ENCODE assay signal across 26 mouse cellular contexts in genomic region chr19:40246646-40247267, GRCm38 (mm10). TPM values are rescaled to one million over a fixed set of nuclear protein-coding genes. Genes with fewer than 3 reads are reported as not detected.
A peak's percentile ranks its signal among the peaks of the same experiment; 100 is the strongest.
DNase-seq lines count a peak whose midpoint lies in the region; ATAC-seq and TF ChIP-seq lines count a peak whose summit lies in the region.
"Had no signal": no experiment of that assay in that cellular context is flagged by ENCODE, and none has a peak within 500 bp of the region (broad histone marks: within the 10 kb centered on the region; RNA-seq: fewer than 3 reads in every experiment).

No protein-coding gene starts in this region.

- peaks cover 22% of the 10 kb centered on the region for H3K36me3 ChIP-seq in heart, adult 2 months (ENCODE audit: control insufficient read depth, insufficient read depth, low read length)
- H3K36me3 ChIP-seq in hindbrain, embryonic 10.5 days: peaks cover 9% of the 10 kb centered on the region; the same call in 1 of the 2 replicates
- no peaks in the 10 kb centered on the region for H3K36me3 ChIP-seq in hindbrain, postnatal 0 days (ENCODE audit: insufficient read depth, low read length)
- H3K36me3 ChIP-seq in intestine, embryonic 14.5 days (ENCODE audit: control insufficient read depth, insufficient read depth, low read length): peaks cover 7% of the 10 kb centered on the region; the same call in 1 of the 2 replicates
- peaks cover 48% of the 10 kb centered on the region for H3K36me3 ChIP-seq in small intestine, adult 2 months (ENCODE audit: control insufficient read depth, insufficient read depth, low read length)
- H3K36me3 ChIP-seq: hindbrain, embryonic 15.5 days; limb, embryonic 15.5 days had no signal

- WGBS in heart, adult 2 months: 73% methylated on average over 7 of the region's 7 CpGs
- 80% methylated on average over 7 of the region's 7 CpGs for WGBS in hindbrain, embryonic 10.5 days
- 86% methylated on average over 7 of the region's 7 CpGs for WGBS in hindbrain, postnatal 0 days
- 87% methylated on average over 7 of the region's 7 CpGs for WGBS in intestine, embryonic 14.5 days
- 60% methylated on average over 7 of the region's 7 CpGs for WGBS in small intestine, adult 2 months

- H3K4me2 ChIP-seq in hindbrain, postnatal 0 days (ENCODE audit: low read depth, low read length): no peak overlapping the region
- H3K4me2 ChIP-seq in intestine, embryonic 14.5 days (ENCODE audit: low read length): no peak overlapping the region
- H3K4me2 ChIP-seq: hindbrain, embryonic 15.5 days; limb, embryonic 15.5 days had no signal

- TF ChIP-seq CTCF in heart, adult 2 months (IDR thresholded peaks at IDR 0.05): no peak
- no peak for TF ChIP-seq CTCF in hindbrain, postnatal 0 days (IDR thresholded peaks at IDR 0.05; ENCODE audit: low read depth)
- TF ChIP-seq CTCF in small intestine, adult 2 months (IDR thresholded peaks at IDR 0.05; ENCODE audit: extremely low read depth, insufficient read length, insufficient replicate concordance, low read depth, low read length): no peak

- no peak for ATAC-seq in hindbrain, postnatal 0 days
- ATAC-seq in intestine, embryonic 14.5 days (replicated peaks; ENCODE audit: low FRiP score, low TSS enrichment, low read depth): peak; percentile 70
- ATAC-seq: forebrain, embryonic 16.5 days had no signal

- no peak for DNase-seq in heart, adult 2 months
- DNase-seq in heart, postnatal 36 days: no peak
- DNase-seq in hindbrain, embryonic 10.5 days (ENCODE audit: low spot score): no peak
- DNase-seq in hindbrain, postnatal 0 days (ENCODE audit: low spot score): no peak
- DNase-seq in intestine, embryonic 14.5 days (ENCODE audit: low spot score): no peak
- no peak for DNase-seq in urinary bladder, adult 18-20 months (ENCODE audit: low spot score in 2 of 2)
- no peak for DNase-seq in gastrocnemius, postnatal 25 days
- DNase-seq: adrenal gland, postnatal 36 days; B cell, adult 2 months; cerebellum, adult 18-20 months; kidney, adult 2 months; kidney, postnatal 10 days; layer of hippocampus, postnatal 36 days; lung, postnatal 10 days; right cerebral cortex, postnatal 25 days; thymus, postnatal 14 days had no signal

- no peak for TF ChIP-seq POLR2A in heart, adult 2 months (IDR thresholded peaks at IDR 0.05; ENCODE audit: insufficient read depth, low read depth, low read length)
- no peak for TF ChIP-seq POLR2A in small intestine, adult 2 months (IDR thresholded peaks at IDR 0.05; ENCODE audit: low read depth, low read length)

- no peak overlapping the region for H3K9ac ChIP-seq in heart, adult 2 months (ENCODE audit: low read depth, low read length)
- no peak overlapping the region for H3K9ac ChIP-seq in hindbrain, postnatal 0 days (replicated peaks; ENCODE audit: low read length)
- H3K9ac ChIP-seq in intestine, embryonic 14.5 days (ENCODE audit: low read length): no peak overlapping the region
- H3K9ac ChIP-seq: hindbrain, embryonic 15.5 days; limb, embryonic 15.5 days had no signal

- intact Hi-C loops in heart, adult 2 months (cut with DNase I): no loop called here
- intact Hi-C loops in heart, postnatal 36 days (cut with DNase I): loop anchor here (5.0 kb wide), 1 partner anchor 86 kb away; no protein-coding TSS in a partner anchor

- peak overlapping the region; percentile 8; the same call in 1 of the 2 replicates for H3K27ac ChIP-seq in heart, adult 2 months
- peak overlapping the region; percentile 29; the same call in 1 of the 2 replicates for H3K27ac ChIP-seq in hindbrain, embryonic 10.5 days
- H3K27ac ChIP-seq in hindbrain, postnatal 0 days: no peak overlapping the region
- 0 out of 2 replicates have a peak overlapping the region, but pooled peaks have one; percentile 27 for H3K27ac ChIP-seq in intestine, embryonic 14.5 days (ENCODE audit: low read depth)
- peak overlapping the region; percentile 76 for H3K27ac ChIP-seq in small intestine, adult 2 months (ENCODE audit: insufficient read depth, low read depth, low read length)
- H3K27ac ChIP-seq: hindbrain, embryonic 15.5 days; layer of hippocampus, adult 2 months; limb, embryonic 15.5 days had no signal

- H3K79me2 ChIP-seq in heart, adult 2 months (replicated peaks; ENCODE audit: control insufficient read depth, insufficient read depth, low read length): no peaks in the 10 kb centered on the region

- H3K27me3 ChIP-seq in heart, adult 2 months (ENCODE audit: control insufficient read depth, insufficient read depth, low read length): no peaks in the 10 kb centered on the region
- no peaks in the 10 kb centered on the region for H3K27me3 ChIP-seq in hindbrain, embryonic 10.5 days (ENCODE audit: insufficient read depth, poor library complexity, severe bottlenecking)
- H3K27me3 ChIP-seq in hindbrain, postnatal 0 days (ENCODE audit: insufficient read depth, low read length): no peaks in the 10 kb centered on the region
- H3K27me3 ChIP-seq in intestine, embryonic 14.5 days (replicated peaks; ENCODE audit: control insufficient read depth, insufficient read depth, low read length): no peaks in the 10 kb centered on the region
- H3K27me3 ChIP-seq in small intestine, adult 2 months (ENCODE audit: control insufficient read depth, insufficient read depth, low read length): no peaks in the 10 kb centered on the region
- H3K27me3 ChIP-seq: hindbrain, embryonic 15.5 days; limb, embryonic 15.5 days had no signal

- no peaks in the 10 kb centered on the region for H3K9me3 ChIP-seq in hindbrain, embryonic 10.5 days
- H3K9me3 ChIP-seq in hindbrain, postnatal 0 days (ENCODE audit: low read length): no peaks in the 10 kb centered on the region
- no peaks in the 10 kb centered on the region for H3K9me3 ChIP-seq in intestine, embryonic 14.5 days (ENCODE audit: control insufficient read depth, low read length)
- H3K9me3 ChIP-seq: hindbrain, embryonic 15.5 days; limb, embryonic 15.5 days had no signal

- TF ChIP-seq EP300 in heart, adult 2 months (IDR thresholded peaks at IDR 0.05; ENCODE audit: insufficient read depth, low read depth, low read length): no peak

- no peak overlapping the region for H3K4me3 ChIP-seq in heart, adult 2 months
- no peak overlapping the region for H3K4me3 ChIP-seq in hindbrain, embryonic 10.5 days
- H3K4me3 ChIP-seq in hindbrain, postnatal 0 days (ENCODE audit: low read length): no peak overlapping the region
- no peak overlapping the region for H3K4me3 ChIP-seq in intestine, embryonic 14.5 days (ENCODE audit: low read depth, low read length)
- H3K4me3 ChIP-seq in small intestine, adult 2 months (ENCODE audit: low read depth, low read length): no peak overlapping the region
- H3K4me3 ChIP-seq: hindbrain, embryonic 15.5 days; layer of hippocampus, adult 2 months; limb, embryonic 15.5 days had no signal

- peaks cover 15% of the 10 kb centered on the region for H3K4me1 ChIP-seq in heart, adult 2 months (ENCODE audit: control insufficient read depth, insufficient read depth, low read length)
- peaks cover 10% of the 10 kb centered on the region; the same call in 1 of the 2 replicates for H3K4me1 ChIP-seq in hindbrain, embryonic 10.5 days (replicated peaks)
- H3K4me1 ChIP-seq in hindbrain, postnatal 0 days (ENCODE audit: insufficient read depth, low read length): no peaks in the 10 kb centered on the region
- no peaks in the 10 kb centered on the region for H3K4me1 ChIP-seq in intestine, embryonic 14.5 days (replicated peaks; ENCODE audit: control insufficient read depth, insufficient read depth, low read length)
- H3K4me1 ChIP-seq in small intestine, adult 2 months (ENCODE audit: control insufficient read depth, insufficient read depth, insufficient read length, low read length): peaks cover 22% of the 10 kb centered on the region; the same call in 1 of the 2 replicates
- H3K4me1 ChIP-seq: hindbrain, embryonic 15.5 days had no signal

RNA-seq across cellular contexts. Expression of gene Pdlim1, which starts 24.9 kb away (rescaled TPM):
- 100 to 1,000 TPM; 137 to 139 TPM for total RNA-seq in heart, adult 2 months (2021)
- 116 and 125 TPM in 2 replicates for polyA plus RNA-seq in heart, adult 2 months (2012; rRNA removed)
- total RNA-seq in heart, postnatal 36 days (2021): 100 to 1,000 TPM; 148 to 150 TPM
- polyA plus RNA-seq in hindbrain, embryonic 10.5 days (2016; fragmentation: Nextera tagmentation; extraction: Ambion mirVana): 105 and 123 TPM in 2 replicates
- 1.2 and 2.8 TPM in 2 replicates for total RNA-seq in hindbrain, postnatal 0 days (2014; rRNA removed)
- polyA plus RNA-seq in hindbrain, postnatal 0 days (2015; fragmentation: Nextera tagmentation; extraction: Ambion mirVana): 10.3 and 12.2 TPM in 2 replicates
- polyA plus RNA-seq in intestine, embryonic 14.5 days (2014; fragmentation: Nextera tagmentation; extraction: Ambion mirVana): 192 and 200 TPM in 2 replicates
- polyA plus RNA-seq in small intestine, adult 2 months (2012; rRNA removed): 92.8 and 353 TPM in 2 replicates
- 100 to 1,000 TPM; 116 to 150 TPM for total RNA-seq in gastrocnemius, postnatal 25 days (2021)

RNA-seq across cellular contexts. Expression of gene Cyp2c70, which starts 59.6 kb away (rescaled TPM):
- total RNA-seq in heart, adult 2 months (2021): under 1 TPM; 0.13 to 0.30 TPM
- polyA plus RNA-seq in heart, adult 2 months (2012; rRNA removed): 0.18 TPM in 1 of 2 replicates, not detected in the other
- under 1 TPM in 1 of 2 experiments, not detected in 1; 0.14 TPM for total RNA-seq in heart, postnatal 36 days (2021)
- polyA plus RNA-seq in hindbrain, embryonic 10.5 days (2016; fragmentation: Nextera tagmentation; extraction: Ambion mirVana): not detected in 2 replicates
- not detected in 2 replicates for total RNA-seq in hindbrain, postnatal 0 days (2014; rRNA removed)
- polyA plus RNA-seq in hindbrain, postnatal 0 days (2015; fragmentation: Nextera tagmentation; extraction: Ambion mirVana): not detected in 2 replicates
- polyA plus RNA-seq in intestine, embryonic 14.5 days (2014; fragmentation: Nextera tagmentation; extraction: Ambion mirVana): 0.39 and 0.79 TPM in 2 replicates
- polyA plus RNA-seq in small intestine, adult 2 months (2012; rRNA removed): not detected in 2 replicates
- total RNA-seq in gastrocnemius, postnatal 25 days (2021): not detected
- total RNA-seq: granulocyte monocyte progenitor cell, adult 5-6 weeks; megakaryocyte, adult 5-6 weeks; midbrain, postnatal 0 days had no signal
- polyA plus RNA-seq: embryonic facial prominence, embryonic 11.5 days; forebrain, embryonic 16.5 days; hindbrain, embryonic 15.5 days; kidney, adult 2 months; limb, embryonic 15.5 days; midbrain, postnatal 0 days; testis, adult 2 months had no signal
